Mouse (Mus musculus) embryonic facial prominence, embryonic 15.5 days (tissue): ENCODE results near the gene Olfr1393. TPM values are rescaled to one million over a fixed set of nuclear protein-coding genes. Genes with fewer than 3 reads are reported as not detected.

Source experiments
- ATAC-seq: fragments of 200-750 bp; cut with Nextera tagmentation; 2 replicates; pipeline ENCODE4 v1.8.0; 2017; ENCODE audit warnings: low read depth, moderate TSS enrichment; ENCODE audit not compliant: insufficient number of reproducible peaks, low FRiP score, low TSS enrichment
- H3K27ac ChIP-seq: fragments of 300-500 bp; sonication (generic); replicated peaks from 2 replicates; pipeline ENCODE4 v1.5.1; 2015; ENCODE audit warnings: mild to moderate bottlenecking, inconsistent platforms
- H3K27me3 ChIP-seq: fragments of 300-500 bp; sonication (generic); 2 replicates; pipeline ENCODE4 v1.6.1; 2015; ENCODE audit warnings: inconsistent platforms
- H3K36me3 ChIP-seq: fragments of 300-500 bp; sonication (generic); 2 replicates; pipeline ENCODE4 v1.6.1; 2015; ENCODE audit warnings: mild to moderate bottlenecking, inconsistent platforms
- H3K4me1 ChIP-seq: fragments of 300-500 bp; sonication (generic); 2 replicates; pipeline ENCODE4 v1.6.1; 2015; ENCODE audit warnings: inconsistent platforms
- H3K4me2 ChIP-seq: fragments of 300-500 bp; sonication (generic); replicated peaks from 2 replicates; pipeline ENCODE4 v1.6.1; 2015; ENCODE audit warnings: mild to moderate bottlenecking, inconsistent platforms
- H3K4me3 ChIP-seq: fragments of 300-500 bp; sonication (generic); replicated peaks from 2 replicates; pipeline ENCODE4 v1.5.1; 2015; ENCODE audit warnings: mild to moderate bottlenecking, inconsistent platforms
- H3K9ac ChIP-seq: fragments of 300-500 bp; sonication (generic); 2 replicates; pipeline ENCODE4 v1.6.1; 2015; ENCODE audit warnings: inconsistent platforms
- H3K9me3 ChIP-seq: fragments of 300-500 bp; sonication (generic); replicated peaks from 2 replicates; pipeline ENCODE4 v1.6.1; 2016; ENCODE audit warnings: inconsistent platforms
- WGBS: fragments of 180-500 bp; shearing (Covaris S2); methylation state at CpG from one replicate; pipeline ENCODE4 v1.1.7; 2015; 5-methylcytosine and 5-hydroxymethylcytosine counted together
- polyA plus RNA-seq: library from polyadenylated mRNA; unstranded; fragments of >200 nt; fragmentation: Nextera tagmentation; extraction: Ambion mirVana; gene quantifications from 2 replicates; pipeline ENCODE4 v1.2.1, GENCODE M21; 2015

The Olfr1393 gene
- polyA plus RNA-seq = 0.11 TPM in 1 of 2 replicates, not detected in the other

DNA sequence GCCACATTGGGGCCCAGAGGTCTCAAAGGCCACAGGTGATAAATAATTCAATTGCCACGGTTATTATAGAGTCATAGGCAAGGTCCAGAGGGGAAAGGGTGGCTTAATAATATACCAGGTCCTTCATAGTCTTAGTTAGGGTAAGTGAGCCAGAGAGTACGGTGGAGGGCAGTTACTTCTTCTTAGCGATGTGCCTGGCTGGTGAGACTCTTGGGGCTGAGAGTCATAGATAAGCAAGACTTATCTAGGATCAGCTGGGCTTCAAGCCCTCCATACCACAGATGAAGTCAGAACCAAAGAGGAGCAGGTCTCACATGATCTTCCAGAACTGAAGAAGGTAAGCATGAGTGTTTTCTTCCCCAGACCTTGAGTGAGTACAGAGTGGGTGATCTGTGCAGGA, at the start of gene Olfr1393:
Olfr1393 (plus strand) TSS at position 83 of the 400 bp plus-strand sequence.
- H3K9ac ChIP-seq = no peak within 1 kb of the TSS
- no peak within 1 kb of the TSS for H3K4me2 ChIP-seq
- H3K27ac ChIP-seq = no peak within 1 kb of the TSS
- no peaks in the 10 kb centered on the region for H3K27me3 ChIP-seq
- WGBS = 79% methylated on average over 3 of the region's 3 CpGs
- H3K36me3 ChIP-seq = no peaks in the 10 kb centered on the region
- no peaks in the 10 kb centered on the region for H3K9me3 ChIP-seq
- H3K4me1 ChIP-seq = no peaks in the 10 kb centered on the region
- H3K4me3 ChIP-seq = no peak within 1 kb of the TSS
- ATAC-seq = no peak

DNA sequence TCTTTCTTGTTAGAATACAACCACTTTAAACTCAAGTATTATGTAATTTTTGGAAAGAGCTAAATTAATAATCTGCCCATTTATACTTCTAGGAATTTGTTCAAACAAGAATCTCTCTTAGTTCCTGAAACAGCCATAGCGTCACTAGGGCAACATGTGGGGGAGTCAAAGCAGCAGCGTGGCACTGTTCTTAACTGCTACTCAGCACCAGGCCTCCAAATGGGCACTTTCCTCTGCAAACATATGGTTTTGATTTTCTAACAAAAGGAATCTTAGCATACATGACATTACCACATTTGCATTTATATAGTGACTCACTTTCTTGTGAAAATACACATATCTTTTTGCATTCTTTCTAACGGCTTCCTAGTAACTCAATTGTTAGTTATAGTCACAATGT, 45.3 kb upstream of the Olfr1393 start:
- Histone ChIP-seq H3K27me3 (no peaks in the 10 kb centered on the region), H3K9ac (no peak overlapping the region), H3K27ac (no peak overlapping the region), H3K4me1 (no peaks in the 10 kb centered on the region), H3K9me3 (no peaks in the 10 kb centered on the region), H3K36me3 (no peaks in the 10 kb centered on the region), H3K4me2 (no peak overlapping the region), H3K4me3 (no peak overlapping the region)
- 40% methylated on average over 3 of the region's 3 CpGs for WGBS
- no peak for ATAC-seq

DNA sequence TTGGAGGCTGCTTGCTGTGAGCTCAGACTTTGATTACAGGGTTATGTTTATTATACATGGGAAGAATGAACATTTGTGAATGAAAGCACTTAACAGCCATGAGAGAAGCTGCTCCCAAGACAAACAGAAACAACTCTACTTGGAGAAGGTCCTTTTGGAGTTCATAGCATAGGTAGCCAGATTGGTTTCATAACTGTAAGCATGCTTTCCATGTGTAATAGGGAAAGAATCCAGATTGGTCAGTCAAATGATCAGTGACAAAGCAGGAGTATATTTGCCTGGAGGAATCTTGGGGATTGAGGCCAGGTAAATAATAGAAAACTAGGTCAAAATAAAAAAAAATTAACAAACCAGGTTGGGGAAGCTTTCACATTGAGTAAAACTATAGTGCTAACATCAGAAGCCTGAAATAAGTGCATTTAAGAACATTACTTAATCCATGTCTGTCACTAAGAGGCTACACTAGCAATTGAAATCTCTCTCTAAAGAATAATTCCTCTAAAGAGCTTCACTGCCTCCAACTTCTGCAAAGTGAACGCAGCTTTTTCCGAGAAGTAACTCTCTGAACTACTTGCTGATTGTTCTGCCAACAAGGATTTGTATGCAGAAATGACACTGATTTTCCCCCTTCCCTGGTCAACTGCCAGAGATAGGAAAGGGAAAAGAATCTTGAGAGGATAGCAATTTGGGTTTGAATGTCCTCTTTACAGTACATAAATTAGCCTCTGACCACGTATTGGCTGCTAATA, 42.5 kb upstream of the Olfr1393 start:
- ATAC-seq = no peak
- no peak overlapping the region for H3K9ac ChIP-seq
- H3K27ac ChIP-seq = no peak overlapping the region
- H3K9me3 ChIP-seq = no peaks in the 10 kb centered on the region
- H3K4me3 ChIP-seq = no peak overlapping the region
- H3K27me3 ChIP-seq = no peaks in the 10 kb centered on the region
- H3K36me3 ChIP-seq = no peaks in the 10 kb centered on the region
- no peak overlapping the region for H3K4me2 ChIP-seq
- 52% methylated on average over 3 of the region's 3 CpGs for WGBS
- H3K4me1 ChIP-seq = no peaks in the 10 kb centered on the region

DNA sequence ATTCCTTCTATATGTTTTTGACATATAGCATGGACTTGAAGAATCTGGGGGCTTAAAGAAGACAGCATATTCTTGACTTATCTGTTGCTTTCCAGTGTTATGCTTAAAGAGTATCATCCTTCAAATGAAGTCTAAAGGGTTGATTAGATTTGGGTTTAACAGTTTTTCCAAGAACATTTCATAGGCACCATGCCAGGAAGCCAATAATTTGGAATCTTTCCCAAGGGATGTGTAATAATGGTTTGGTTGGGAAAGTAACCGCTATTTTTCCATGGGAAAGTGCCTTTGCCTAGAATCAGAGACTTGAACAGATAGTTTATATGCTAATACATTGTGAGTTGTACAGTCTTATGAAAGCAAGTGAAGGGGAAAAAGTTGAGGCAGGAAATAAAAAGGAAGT, 41.2 kb upstream of the Olfr1393 start:
- 49% methylated on average over 1 of the region's 1 CpGs for WGBS
- no peak for ATAC-seq

DNA sequence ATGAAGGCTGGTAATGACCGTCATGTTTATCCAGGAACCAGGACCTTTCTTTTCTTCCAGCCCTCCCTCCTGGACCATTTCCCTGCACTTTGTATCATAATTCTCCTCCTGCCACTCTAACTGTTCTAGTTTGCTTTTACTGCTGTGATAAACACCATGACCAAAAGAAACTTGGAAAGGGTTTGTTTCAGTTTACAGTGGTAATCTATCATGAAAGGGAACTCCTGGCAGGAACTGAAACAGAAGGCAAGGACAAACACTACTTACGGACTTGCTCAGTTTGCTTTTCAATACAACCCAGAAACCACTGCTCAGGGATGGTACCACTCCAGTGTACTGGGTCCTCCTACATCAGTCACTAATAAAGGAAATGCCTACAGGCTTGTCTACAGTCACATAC, 40.6 kb upstream of the Olfr1393 start:
- no peak overlapping the region for H3K27ac ChIP-seq
- H3K4me1 ChIP-seq = no peaks in the 10 kb centered on the region
- H3K9ac ChIP-seq = no peak overlapping the region
- H3K4me3 ChIP-seq = no peak overlapping the region
- H3K9me3 ChIP-seq = no peaks in the 10 kb centered on the region
- 73% methylated on average over 2 of the region's 2 CpGs for WGBS
- no peak overlapping the region for H3K4me2 ChIP-seq
- no peaks in the 10 kb centered on the region for H3K36me3 ChIP-seq
- no peak for ATAC-seq
- no peaks in the 10 kb centered on the region for H3K27me3 ChIP-seq

More for the DNA sequence above, 41.2 kb upstream of the Olfr1393 start:
- no peak overlapping the region for H3K4me2 ChIP-seq
- H3K36me3 ChIP-seq = no peaks in the 10 kb centered on the region
- no peaks in the 10 kb centered on the region for H3K9me3 ChIP-seq
- H3K27ac ChIP-seq = no peak overlapping the region
- no peaks in the 10 kb centered on the region for H3K27me3 ChIP-seq
- no peak overlapping the region for H3K4me3 ChIP-seq
- no peaks in the 10 kb centered on the region for H3K4me1 ChIP-seq
- H3K9ac ChIP-seq = no peak overlapping the region

DNA sequence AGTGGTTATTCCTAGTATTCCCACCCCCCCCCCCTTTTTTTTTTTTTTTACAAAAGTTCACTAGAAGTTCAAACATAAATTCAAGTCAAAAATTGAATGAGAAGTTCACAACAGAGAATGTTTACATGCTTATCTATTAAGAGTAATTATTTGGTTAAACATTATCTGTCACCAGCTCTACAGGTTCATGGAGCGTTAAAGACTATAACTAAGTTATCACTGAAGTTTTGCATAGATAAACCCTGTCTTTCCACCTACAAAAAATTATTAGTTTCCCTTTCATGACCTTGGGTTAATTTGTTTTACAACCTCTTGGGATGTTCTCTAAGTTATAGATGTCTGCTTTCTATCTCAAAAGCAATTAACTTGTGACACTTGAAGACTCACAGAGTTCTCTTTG, 37.8 kb upstream of the Olfr1393 start:
- Histone ChIP-seq H3K9ac (no peak overlapping the region), H3K36me3 (no peaks in the 10 kb centered on the region), H3K27me3 (no peaks in the 10 kb centered on the region), H3K4me3 (no peak overlapping the region), H3K4me2 (no peak overlapping the region), H3K4me1 (peaks cover 13% of the 10 kb centered on the region), H3K27ac (no peak overlapping the region), H3K9me3 (no peaks in the 10 kb centered on the region)
- 92% methylated on average over 1 of the region's 1 CpGs for WGBS
- no peak for ATAC-seq

DNA sequence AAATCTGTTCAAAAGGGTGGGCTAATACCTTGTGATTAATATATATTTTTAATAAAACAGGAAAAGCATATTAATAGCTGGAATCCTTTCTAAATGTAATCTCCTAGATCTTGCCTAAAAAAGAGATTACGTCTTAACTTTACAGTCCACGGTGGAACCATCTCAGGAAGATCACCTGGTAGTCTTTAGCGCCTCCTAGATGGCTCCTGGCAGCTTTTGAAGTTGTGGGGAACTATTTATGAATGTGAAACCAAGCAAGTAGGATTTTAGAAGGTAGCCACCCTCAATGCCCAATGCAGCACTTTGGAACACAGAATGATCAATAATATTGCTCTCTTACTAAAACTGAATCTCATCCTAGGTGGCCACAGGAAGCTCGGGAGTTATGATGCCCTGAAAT, 37.2 kb upstream of the Olfr1393 start:
- WGBS = 81% methylated on average over 4 of the region's 4 CpGs
- ATAC-seq = no peak

DNA sequence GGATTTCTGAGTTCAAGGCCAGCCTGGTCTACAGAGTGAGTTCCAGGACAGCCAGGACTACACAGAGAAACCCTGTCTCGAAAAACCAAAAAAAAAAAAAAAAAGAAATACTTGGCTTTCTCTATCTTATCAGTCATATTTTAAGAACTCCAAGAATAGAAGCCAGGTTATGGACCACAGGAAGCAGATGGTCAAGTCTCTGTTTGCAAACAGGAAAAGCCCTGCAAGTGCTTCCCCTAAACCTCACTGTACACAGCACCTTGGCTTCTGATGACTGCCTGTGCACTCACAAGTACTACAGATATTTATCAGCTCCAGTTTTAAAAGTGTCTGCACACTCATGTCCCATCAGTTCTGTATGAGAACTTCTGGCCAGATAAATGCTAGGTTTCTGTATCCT, 36.6 kb upstream of the Olfr1393 start:
- Histone ChIP-seq H3K4me1 (peaks cover 24% of the 10 kb centered on the region), H3K9ac (no peak overlapping the region), H3K36me3 (no peaks in the 10 kb centered on the region), H3K9me3 (no peaks in the 10 kb centered on the region), H3K27ac (no peak overlapping the region), H3K4me2 (no peak overlapping the region), H3K4me3 (no peak overlapping the region), H3K27me3 (no peaks in the 10 kb centered on the region)
- WGBS = 67% methylated on average over 1 of the region's 1 CpGs
- ATAC-seq = no peak

More for the DNA sequence above, 37.2 kb upstream of the Olfr1393 start:
- Histone ChIP-seq H3K9me3 (no peaks in the 10 kb centered on the region), H3K4me1 (peaks cover 19% of the 10 kb centered on the region), H3K4me2 (no peak overlapping the region), H3K36me3 (no peaks in the 10 kb centered on the region), H3K9ac (no peak overlapping the region), H3K27ac (no peak overlapping the region), H3K27me3 (no peaks in the 10 kb centered on the region), H3K4me3 (no peak overlapping the region)

DNA sequence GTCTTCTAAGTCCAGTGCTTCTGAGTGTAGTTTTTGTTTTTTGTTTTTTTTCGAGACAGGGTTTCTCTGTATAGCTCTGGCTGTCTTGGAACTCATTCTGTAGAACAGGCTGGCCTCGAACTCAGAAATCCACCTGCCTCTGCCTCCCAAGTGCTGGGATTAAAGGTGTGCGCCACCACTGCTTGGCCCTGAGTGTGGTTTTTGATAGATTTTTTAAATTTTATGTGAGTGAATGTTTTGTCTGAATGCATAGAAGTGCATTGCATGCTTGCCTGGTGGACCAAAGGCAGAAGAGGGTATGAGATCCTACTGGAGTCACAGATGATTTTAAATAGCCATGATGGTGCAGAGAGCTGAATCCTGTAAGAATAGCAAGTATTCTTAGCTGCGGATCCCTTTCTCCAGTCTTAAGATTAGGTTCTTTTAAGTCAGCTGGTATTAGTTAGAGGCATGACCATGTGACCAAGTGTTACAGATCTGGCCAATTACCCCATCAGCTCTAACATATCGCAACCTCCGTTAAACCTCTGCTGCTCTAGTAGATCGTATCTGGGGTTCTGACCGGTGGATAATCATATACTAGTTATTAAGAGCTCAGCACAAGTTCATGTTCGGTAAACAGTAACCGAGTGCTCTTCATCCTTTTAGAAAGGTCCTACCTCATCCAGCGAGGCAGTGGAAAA, 35.0 kb upstream of the Olfr1393 start:
- Histone ChIP-seq H3K27ac (peak overlapping the region; percentile 98), H3K9ac (peak overlapping the region; percentile 50), H3K4me1 (peaks cover 36% of the 10 kb centered on the region), H3K36me3 (no peaks in the 10 kb centered on the region), H3K4me3 (peak overlapping the region; percentile 60), H3K4me2 (peak overlapping the region; percentile 67), H3K9me3 (no peaks in the 10 kb centered on the region), H3K27me3 (no peaks in the 10 kb centered on the region)
- 18% methylated on average over 11 of the region's 11 CpGs for WGBS
- no peak for ATAC-seq

DNA sequence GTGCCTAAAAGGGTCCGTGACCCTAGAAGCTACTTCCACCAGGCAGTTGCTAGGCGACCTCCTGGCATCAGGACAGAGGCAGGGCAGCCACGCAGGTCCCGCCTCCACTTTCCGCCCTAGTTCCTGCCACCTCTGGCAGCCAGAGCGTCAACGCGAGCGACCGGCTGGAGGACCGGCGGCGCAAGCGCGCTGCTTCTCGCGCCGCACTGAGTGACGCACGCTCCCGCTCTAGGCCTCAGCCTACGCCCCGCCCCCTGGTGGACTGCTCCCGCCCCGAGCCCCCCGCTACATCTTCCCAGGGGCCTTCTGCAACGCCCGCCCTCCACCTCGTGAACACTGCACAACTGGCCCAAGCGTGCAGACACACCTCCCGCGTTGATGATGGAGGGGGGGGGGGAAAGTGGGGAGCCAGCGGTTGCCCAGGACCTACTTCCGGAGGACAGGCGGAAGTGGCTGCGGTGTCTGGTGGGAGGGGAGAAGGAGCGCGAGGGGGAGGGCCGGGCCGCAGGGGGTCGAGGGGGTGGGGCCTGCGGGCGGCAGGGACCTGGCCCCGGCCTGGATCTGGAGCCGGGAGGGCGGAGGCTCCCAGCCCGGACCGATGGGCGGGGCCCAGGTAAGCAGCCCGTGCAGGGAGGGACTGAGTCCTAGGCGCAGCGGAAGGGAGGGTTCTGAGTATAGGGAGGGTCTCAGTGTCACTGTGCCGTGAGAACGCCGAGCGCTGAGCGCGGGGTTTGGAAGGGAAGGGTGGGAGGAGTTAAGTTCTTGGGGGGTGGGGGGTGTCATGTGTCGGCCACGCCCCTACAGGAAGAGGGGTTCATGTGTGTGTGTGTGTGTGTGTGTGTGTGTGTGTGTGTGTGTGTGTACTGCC, 34.1 kb upstream of the Olfr1393 start, which contains the start of gene Mgat1:
Mgat1 (plus strand) TSS at position 465 of the 868 bp plus-strand sequence.
- H3K27ac ChIP-seq = peak within 1 kb of the TSS; percentile 98
- under 1% methylated on average over 60 of the region's 60 CpGs for WGBS
- no peaks in the 10 kb centered on the region for H3K36me3 ChIP-seq

DNA sequence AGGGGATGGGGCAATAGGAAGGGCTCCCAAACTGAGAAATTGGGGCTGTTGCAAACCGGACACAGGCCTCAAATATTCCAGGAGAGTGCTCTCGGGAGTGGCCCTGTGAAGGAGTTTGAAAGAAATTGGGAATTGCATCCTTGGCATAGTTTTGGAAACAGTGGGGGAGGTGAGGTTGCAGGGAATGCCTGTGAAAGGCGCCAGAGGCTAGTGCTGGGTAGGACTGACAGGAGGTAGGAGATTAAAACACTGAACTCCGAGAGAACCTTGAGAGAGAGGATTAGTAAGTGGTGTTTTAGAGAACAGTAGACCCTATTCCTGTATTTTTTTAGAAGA, 33.5 kb upstream of the Olfr1393 start:
- 2% methylated on average over 4 of the region's 4 CpGs for WGBS
- no peaks in the 10 kb centered on the region for H3K36me3 ChIP-seq
- peak overlapping the region; percentile 13 for H3K9ac ChIP-seq
- H3K4me2 ChIP-seq = peak overlapping the region; percentile 67
- peak overlapping the region; percentile 60 for H3K4me3 ChIP-seq
- H3K9me3 ChIP-seq = no peaks in the 10 kb centered on the region
- no peak for ATAC-seq
- H3K27me3 ChIP-seq = no peaks in the 10 kb centered on the region
- peak overlapping the region; percentile 98 for H3K27ac ChIP-seq
- peaks cover 51% of the 10 kb centered on the region for H3K4me1 ChIP-seq

More for the DNA sequence above, 34.1 kb upstream of the Olfr1393 start, which contains the start of gene Mgat1:
- Histone ChIP-seq H3K4me2 (peak within 1 kb of the TSS; percentile 67), H3K27me3 (no peaks in the 10 kb centered on the region), H3K9ac (peak within 1 kb of the TSS; percentile 50), H3K4me1 (peaks cover 45% of the 10 kb centered on the region), H3K4me3 (peak within 1 kb of the TSS; percentile 60), H3K9me3 (no peaks in the 10 kb centered on the region)
- ATAC-seq = peak; percentile 97
